Mouse (Mus musculus): ENCODE measurements around the gene Eif5a2. TPM values are rescaled to one million over a fixed set of nuclear protein-coding genes. Genes with fewer than 3 reads are reported as not detected.
"Not testable (repeated sequence)": the region's sequence is repeated elsewhere in the genome, so short reads cannot be mapped to it uniquely, and the experiment has no call there.

Gene Eif5a2
- polyA plus RNA-seq, 1 experiment from 2014 or later = 22.7 TPM

- DNase-seq (ENCODE audit: low read depth, low spot score) (no peak), ATAC-seq (no peak)
- in situ Hi-C loops (cut with MboI; ENCODE audit: low pct_unique_long_range_greater_than_20kb) = no loop called here
- ChIA-PET POLR2A (no interaction called here), CTCF (interaction anchor here (0.8 kb wide), 1 partner anchor 109 kb away, joined by 3 read pairs; no protein-coding TSS in a partner anchor)
- TF ChIP-seq CTCF (IDR thresholded peaks at IDR 0.05) = no peak
- peaks cover 3% of the 10 kb centered on the region for H3K27me3 ChIP-seq
These were observed 14.1 kb upstream of the Eif5a2 start for GRCm38 (mm10) chr3:28766935-28767334.

GRCm38 (mm10) chr3:28768222-28768621 lies 12.9 kb upstream of the Eif5a2 start:
- ChIA-PET CTCF (interaction anchor here (1.0 kb wide), 1 partner anchor 29 kb away, joined by 3 read pairs; no protein-coding TSS in a partner anchor), POLR2A (no interaction called here)
- TF ChIP-seq CTCF (IDR thresholded peaks at IDR 0.05) = no peak
- in situ Hi-C loops (cut with MboI; ENCODE audit: low pct_unique_long_range_greater_than_20kb) = no loop called here
- DNase-seq (ENCODE audit: low read depth, low spot score) (no peak), ATAC-seq (no peak)
- peaks cover 3% of the 10 kb centered on the region for H3K27me3 ChIP-seq

- in situ Hi-C loops (cut with MboI; ENCODE audit: low pct_unique_long_range_greater_than_20kb); DNase-seq (ENCODE audit: low read depth, low spot score); H3K27me3 ChIP-seq; ATAC-seq: not testable (repeated sequence)
- ChIA-PET CTCF (interaction anchor here (1.2 to 1.7 kb wide), 2 partner anchors 13 to 17 kb away, joined by 5 read pairs; no protein-coding TSS in a partner anchor), POLR2A (interaction anchor here (0.6 kb wide), 1 partner anchor 139 kb away, joined by 5 read pairs; no protein-coding TSS in a partner anchor)
These were observed 8.2 kb upstream of the Eif5a2 start for GRCm38 (mm10) chr3:28772919-28773318.

- POLR2A ChIA-PET = no interaction called here
- no peak for TF ChIP-seq CTCF (IDR thresholded peaks at IDR 0.05)
- CTCF ChIA-PET = no interaction called here
- DNase-seq (ENCODE audit: low read depth, low spot score) = no peak
- peaks cover 3% of the 10 kb centered on the region for H3K27me3 ChIP-seq
- in situ Hi-C loops (cut with MboI; ENCODE audit: low pct_unique_long_range_greater_than_20kb) = no loop called here
- no peak for ATAC-seq
These were observed 5.7 kb upstream of the Eif5a2 start for GRCm38 (mm10) chr3:28775361-28775760.

GRCm38 (mm10) chr3:28775958-28776357 lies 5.1 kb upstream of the Eif5a2 start:
- peaks cover 3% of the 10 kb centered on the region for H3K27me3 ChIP-seq
- no peak for TF ChIP-seq CTCF (IDR thresholded peaks at IDR 0.05)
- DNase-seq (ENCODE audit: low read depth, low spot score) (no peak), ATAC-seq (no peak)
- in situ Hi-C loops (cut with MboI; ENCODE audit: low pct_unique_long_range_greater_than_20kb) = no loop called here
- POLR2A ChIA-PET = no interaction called here
- CTCF ChIA-PET = no interaction called here

- ATAC-seq (no peak), DNase-seq (ENCODE audit: low read depth, low spot score) (no peak)
- in situ Hi-C loops (cut with MboI; ENCODE audit: low pct_unique_long_range_greater_than_20kb) = no loop called here
- H3K27me3 ChIP-seq = peaks cover 3% of the 10 kb centered on the region
- TF ChIP-seq CTCF (IDR thresholded peaks at IDR 0.05) = no peak
- CTCF ChIA-PET = no interaction called here
- POLR2A ChIA-PET = no interaction called here
These were observed 4.6 kb upstream of the Eif5a2 start for GRCm38 (mm10) chr3:28776491-28776890.

- CTCF ChIA-PET = interaction anchor here (1.2 kb wide), 2 partner anchors 9 to 21 kb away, joined by 3 read pairs; no protein-coding TSS in a partner anchor
- H3K27me3 ChIP-seq = no peaks in the 10 kb centered on the region
- POLR2A ChIA-PET = interaction anchor here (0.6 to 1.2 kb wide), 3 partner anchors 11 to 58 kb away, joined by 3 to 4 read pairs (median 3); no protein-coding TSS in a partner anchor
- no peak for ATAC-seq
- in situ Hi-C loops (cut with MboI; ENCODE audit: low pct_unique_long_range_greater_than_20kb) = no loop called here
- no peak for TF ChIP-seq CTCF (IDR thresholded peaks at IDR 0.05)
- no peak for DNase-seq (ENCODE audit: low read depth, low spot score)
These were observed 565 bp upstream of the Eif5a2 start for GRCm38 (mm10) chr3:28780511-28780910.

- ChIA-PET POLR2A (interaction anchor here (0.8 to 1.2 kb wide), 2 partner anchors 12 to 20 kb away, joined by 3 read pairs; no protein-coding TSS in a partner anchor), CTCF (interaction anchor here (1.2 to 1.4 kb wide), 3 partner anchors 9 to 21 kb away, joined by 3 to 5 read pairs (median 3); no protein-coding TSS in a partner anchor)
- H3K27me3 ChIP-seq = no peaks in the 10 kb centered on the region
- no peak for TF ChIP-seq CTCF (IDR thresholded peaks at IDR 0.05)
- in situ Hi-C loops (cut with MboI; ENCODE audit: low pct_unique_long_range_greater_than_20kb) = no loop called here
- no peak for DNase-seq (ENCODE audit: low read depth, low spot score)
- peak; percentile 77 for ATAC-seq
These were observed 346 bp downstream of the Eif5a2 start for GRCm38 (mm10) chr3:28781422-28781821.

GRCm38 (mm10) chr3:28781848-28782247 lies 772 bp downstream of the Eif5a2 start:
- in situ Hi-C loops (cut with MboI; ENCODE audit: low pct_unique_long_range_greater_than_20kb) = no loop called here
- no peak for ATAC-seq
- ChIA-PET POLR2A (interaction anchor here (1.2 kb wide), 1 partner anchor 13 kb away, joined by 3 read pairs; no protein-coding TSS in a partner anchor), CTCF (interaction anchor here (1.2 to 1.4 kb wide), 2 partner anchors 8 to 11 kb away, joined by 3 to 5 read pairs; no protein-coding TSS in a partner anchor)
- DNase-seq (ENCODE audit: low read depth, low spot score) = no peak
- TF ChIP-seq CTCF (IDR thresholded peaks at IDR 0.05) = no peak
- no peaks in the 10 kb centered on the region for H3K27me3 ChIP-seq

- TF ChIP-seq CTCF (IDR thresholded peaks at IDR 0.05) = no peak
- ChIA-PET POLR2A (no interaction called here), CTCF (interaction anchor here (1.3 to 1.9 kb wide), 2 partner anchors 8 to 13 kb away, joined by 3 to 4 read pairs; no protein-coding TSS in a partner anchor)
- DNase-seq (ENCODE audit: low read depth, low spot score) = no peak
- no peaks in the 10 kb centered on the region for H3K27me3 ChIP-seq
- no peak for ATAC-seq
- in situ Hi-C loops (cut with MboI; ENCODE audit: low pct_unique_long_range_greater_than_20kb) = no loop called here
These were observed 3.1 kb downstream of the Eif5a2 start for GRCm38 (mm10) chr3:28784176-28784575.

- ATAC-seq (no peak), DNase-seq (ENCODE audit: low read depth, low spot score) (no peak)
- CTCF ChIA-PET = interaction anchor here (1.1 kb wide), 1 partner anchor 9 kb away, joined by 3 read pairs; no protein-coding TSS in a partner anchor
- no peak for TF ChIP-seq CTCF (IDR thresholded peaks at IDR 0.05)
- H3K27me3 ChIP-seq = no peaks in the 10 kb centered on the region
- POLR2A ChIA-PET = interaction anchor here (1.0 kb wide), 1 partner anchor 9 kb away, joined by 3 read pairs; no protein-coding TSS in a partner anchor
- in situ Hi-C loops (cut with MboI; ENCODE audit: low pct_unique_long_range_greater_than_20kb) = no loop called here
These were observed 13.8 kb downstream of the Eif5a2 start for GRCm38 (mm10) chr3:28794835-28795234.

All from Patski (cell line).